Mouse (Mus musculus) lung, postnatal 0 days (tissue): ENCODE results near the gene Itga9.

Source experiments
- CTCF ChIP-seq: IDR thresholded peaks from 2 replicates; pipeline ENCODE4 v1.5.1; 2016; ENCODE audit warnings: antibody characterized with exemption, mild to moderate bottlenecking
- EP300 ChIP-seq: IDR thresholded peaks from 2 replicates; pipeline ENCODE4 v1.6.1; 2016; ENCODE audit warnings: antibody characterized with exemption, mild to moderate bottlenecking, control low read depth

DNA sequence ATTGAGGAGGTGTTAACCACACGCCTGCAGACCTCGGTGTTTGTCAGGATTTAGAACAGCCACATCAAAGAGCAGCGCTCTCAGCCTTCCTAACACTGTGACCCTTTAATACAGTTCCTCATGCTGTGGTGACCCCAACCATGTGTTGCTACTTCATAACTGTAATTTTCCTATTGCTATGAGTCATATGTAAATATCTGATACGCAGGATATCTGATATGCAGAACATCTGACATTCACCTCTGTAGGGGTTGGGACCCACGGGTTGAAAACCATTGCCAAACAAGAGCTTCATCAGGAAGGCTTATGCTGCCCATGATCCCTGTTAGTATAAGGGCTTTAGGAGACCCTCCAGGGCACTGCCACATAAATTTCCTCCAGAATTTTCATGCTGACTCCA lies 237.2 kb downstream of the Itga9 start:
- TF ChIP-seq CTCF (no peak), EP300 (no peak)
